Mouse (Mus musculus) thymus, adult 2 months (tissue): ENCODE results near the gene Gm7714.

Experiments used
- CTCF ChIP-seq: fragments of 200-500 bp; IDR thresholded peaks from 2 replicates; pipeline ENCODE4 v1.5.1; 2012; ENCODE audit warnings: mild to moderate bottlenecking, control low read depth, low read length, moderate library complexity, borderline replicate concordance; ENCODE audit not compliant: control insufficient read depth, poor library complexity, insufficient read depth; ENCODE audit errors: extremely low read depth
- POLR2A ChIP-seq: fragments of 200-500 bp; IDR thresholded peaks from 2 replicates; pipeline ENCODE4 v1.6.1; 2012; ENCODE audit warnings: mild to moderate bottlenecking, low read length, control low read depth, moderate library complexity; ENCODE audit not compliant: control insufficient read depth, poor library complexity, insufficient read depth; ENCODE audit errors: extremely low read depth

DNA sequence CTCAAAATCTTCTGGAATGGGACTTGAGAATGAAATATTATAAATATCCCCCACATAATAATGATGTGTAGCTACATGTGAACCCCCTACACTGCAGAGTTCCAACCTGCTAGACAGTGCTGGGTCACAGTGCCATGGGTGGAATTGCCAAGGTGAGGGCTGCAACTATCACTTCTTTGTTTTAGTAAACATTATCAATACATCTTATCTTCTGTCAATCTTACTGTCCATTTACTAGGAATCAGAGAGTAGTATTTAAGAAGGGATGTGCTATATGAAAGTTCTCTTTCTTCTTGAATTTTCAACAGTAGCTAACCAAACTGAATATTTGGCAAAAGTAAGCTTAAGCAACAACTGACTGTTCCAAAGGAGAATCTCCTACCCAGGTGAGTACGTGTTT, 48.3 kb downstream of the Gm7714 start, which contains the start of gene Prol1:
- TF ChIP-seq POLR2A (no peak), CTCF (no peak)
